Mouse (Mus musculus) embryo, embryonic 11.5 days (tissue): ENCODE measurements around the gene Ppp1r3e.

Experiments
- DNase-seq: peaks from one replicate; pipeline ENCODE4 v3.0.0-alpha.2; 2012; ENCODE audit warnings: low read depth, low spot score

Ppp1r3e gene

DNA sequence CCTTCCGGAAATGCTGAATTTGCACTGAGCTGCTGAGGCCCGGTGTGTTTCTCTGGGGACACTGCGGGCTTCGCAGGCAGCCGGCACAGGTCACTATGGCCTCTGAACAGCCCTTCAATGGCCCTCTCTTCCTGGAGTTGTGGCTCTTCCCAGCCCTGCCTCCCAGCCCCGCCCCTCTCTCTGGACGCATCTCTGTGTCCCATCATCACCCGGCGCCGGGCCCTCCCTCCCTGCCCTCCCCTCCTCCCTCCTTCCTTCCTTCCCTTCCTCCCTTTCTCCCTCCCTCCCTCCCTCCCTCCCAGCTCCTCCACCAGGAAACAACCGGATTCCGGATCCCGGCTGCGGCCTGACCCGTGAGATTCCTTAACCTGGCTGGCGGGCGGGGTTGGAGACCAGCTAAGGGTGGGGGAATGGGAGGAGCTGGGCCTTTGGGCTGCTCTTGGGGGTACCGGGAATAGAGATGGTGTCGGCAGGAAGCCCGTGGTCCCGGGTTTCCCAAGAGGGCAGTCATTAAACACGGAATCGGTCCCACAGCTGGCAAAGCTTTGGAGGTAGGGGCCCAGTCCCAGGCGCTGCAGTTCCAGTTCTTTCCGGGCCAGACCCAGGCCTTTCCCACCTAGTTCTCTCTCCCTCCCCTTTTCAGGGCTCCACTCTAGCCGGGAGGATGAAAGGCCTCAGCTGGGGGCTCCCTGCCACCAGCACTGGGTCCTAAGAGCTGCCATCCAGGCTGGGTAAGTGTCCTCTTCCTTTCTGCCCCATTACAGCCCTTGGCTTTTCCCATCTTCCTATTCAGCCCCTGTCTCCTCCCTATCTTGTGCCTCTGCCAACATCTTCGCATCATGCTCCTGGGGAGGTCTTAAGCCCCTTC, 6.0 kb upstream of the Ppp1r3e start, which contains the start of the genes Bcl2l2 and Gm20521:
Bcl2l2 (plus strand) TSS at position 224 of the 868 bp plus-strand sequence.
Gm20521 (plus strand) TSS at position 288 of the 868 bp plus-strand sequence.
- DNase-seq, result peak; percentile 77

DNA sequence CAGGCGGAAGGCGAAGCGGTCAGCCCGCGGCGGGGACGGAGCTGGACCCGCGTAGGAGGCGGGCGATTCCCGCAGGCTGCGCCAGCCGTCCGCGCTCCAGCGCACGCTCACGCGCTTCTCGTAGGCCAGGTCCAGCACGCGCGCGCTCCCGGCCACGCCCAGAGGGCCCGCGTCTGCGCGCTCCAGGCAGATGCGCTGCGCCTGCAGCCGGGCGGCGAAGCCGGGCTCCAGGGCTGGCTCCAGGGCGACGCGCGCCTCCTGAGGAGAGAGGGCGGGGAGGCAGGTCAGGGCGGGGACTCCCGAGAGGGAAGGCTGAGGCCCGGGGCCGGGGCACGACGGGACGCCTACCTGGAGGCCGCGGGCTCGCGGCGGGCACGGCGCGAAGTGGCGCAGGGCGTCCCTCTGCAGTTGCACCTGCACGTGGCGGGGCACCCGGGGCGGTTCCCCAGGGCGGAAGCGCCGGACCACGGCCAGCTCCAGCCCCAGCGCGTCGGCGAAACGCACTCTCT, 757 bp downstream of the Ppp1r3e start:
- DNase-seq, result peak; percentile 84

DNA sequence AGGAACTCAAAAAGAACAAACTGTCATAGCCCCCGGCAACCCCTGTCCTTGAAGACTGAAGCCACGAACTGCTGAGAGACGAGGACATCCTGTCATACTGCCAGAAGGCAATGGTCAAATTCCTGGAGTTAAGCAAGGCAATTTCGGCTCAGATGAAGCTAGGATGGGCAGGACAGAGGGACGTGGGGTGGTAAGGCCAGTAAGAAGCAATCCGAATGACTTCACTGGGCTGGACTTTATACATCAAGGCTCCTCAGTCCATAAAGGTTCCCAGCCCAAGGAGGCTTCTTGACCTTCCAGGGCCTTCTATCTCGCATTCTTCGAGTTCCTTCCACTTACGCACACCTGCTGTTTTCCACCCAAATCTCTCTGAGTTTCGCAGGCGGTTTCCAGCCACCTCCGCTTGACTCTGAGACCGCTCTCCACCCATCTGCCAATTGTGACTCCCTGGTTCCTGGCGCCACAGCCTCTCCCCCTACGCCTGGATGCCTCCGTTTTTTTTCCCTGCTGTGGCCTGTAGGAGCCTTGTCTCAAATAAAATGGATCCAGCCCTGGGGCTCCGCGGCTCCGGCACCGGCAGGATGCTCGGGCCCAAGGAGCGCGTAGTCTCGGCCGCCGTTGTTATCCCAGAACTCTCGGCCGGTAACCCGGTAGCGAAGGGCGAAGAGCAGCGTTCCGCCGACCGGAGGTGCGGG, 1.4 kb downstream of the Ppp1r3e start:
- DNase-seq, result peak; percentile 23

DNA sequence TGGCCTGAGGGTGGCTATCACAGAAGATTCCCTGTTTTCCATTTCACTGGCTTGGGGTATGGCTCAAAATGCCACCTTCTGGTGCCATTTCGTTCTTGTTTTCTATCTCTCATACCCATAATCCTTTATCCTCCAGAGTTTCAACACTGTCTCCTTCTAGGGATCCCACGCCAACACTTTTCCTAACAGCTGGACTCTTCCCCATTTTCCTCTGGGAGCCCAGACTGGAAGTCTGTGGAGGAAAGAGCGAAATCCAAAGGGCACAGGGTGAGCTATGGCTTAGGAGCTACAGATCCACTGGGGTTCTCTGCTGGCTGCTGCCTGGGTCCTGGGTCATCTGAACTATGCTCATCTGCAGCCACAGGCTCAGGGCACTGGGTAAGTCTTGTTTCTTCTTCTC, 3.2 kb downstream of the Ppp1r3e start:
- no peak for DNase-seq

DNA sequence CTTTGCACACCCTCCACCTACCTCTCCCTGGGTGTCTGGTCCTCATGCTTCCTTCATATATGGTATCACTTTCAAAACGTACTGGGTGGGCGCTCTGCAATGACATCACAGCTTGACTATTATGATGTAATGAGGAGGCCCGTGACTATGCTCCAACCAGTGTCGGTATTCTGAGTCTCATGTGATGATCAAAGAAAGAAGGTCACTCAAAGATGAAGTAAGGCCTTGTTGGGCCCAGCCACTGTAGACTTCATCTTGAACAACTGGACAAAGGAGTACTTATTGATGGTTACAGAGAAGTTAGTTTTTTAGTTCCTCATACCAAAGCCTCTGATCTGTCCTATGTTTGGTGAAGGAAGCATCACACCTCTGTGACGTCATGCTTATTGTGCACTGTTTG, 6.5 kb downstream of the Ppp1r3e start, which contains the start of gene Homez:
Homez (minus strand) TSS at position 101 of the 400 bp plus-strand sequence.
- DNase-seq, result no peak

DNA sequence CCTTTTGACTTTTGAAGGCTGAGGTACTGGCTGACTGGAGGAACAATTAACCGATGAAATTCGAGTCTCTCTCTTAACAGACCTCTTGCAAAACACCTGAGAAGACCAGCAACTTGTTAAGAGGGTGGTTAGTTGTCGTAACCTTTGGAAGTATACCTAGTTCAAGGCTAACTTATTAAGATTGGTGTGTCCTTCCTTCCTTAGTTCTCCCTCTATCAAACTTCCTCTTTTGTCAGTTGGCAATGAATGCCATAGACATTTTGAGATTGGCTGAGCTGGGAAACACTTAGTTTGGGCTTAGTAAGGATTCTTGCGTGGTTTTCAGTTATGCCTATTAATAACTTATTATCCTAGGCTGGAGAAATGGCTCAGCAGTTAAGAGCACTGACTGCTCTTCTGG, 9.3 kb downstream of the Ppp1r3e start:
- DNase-seq, result no peak

DNA sequence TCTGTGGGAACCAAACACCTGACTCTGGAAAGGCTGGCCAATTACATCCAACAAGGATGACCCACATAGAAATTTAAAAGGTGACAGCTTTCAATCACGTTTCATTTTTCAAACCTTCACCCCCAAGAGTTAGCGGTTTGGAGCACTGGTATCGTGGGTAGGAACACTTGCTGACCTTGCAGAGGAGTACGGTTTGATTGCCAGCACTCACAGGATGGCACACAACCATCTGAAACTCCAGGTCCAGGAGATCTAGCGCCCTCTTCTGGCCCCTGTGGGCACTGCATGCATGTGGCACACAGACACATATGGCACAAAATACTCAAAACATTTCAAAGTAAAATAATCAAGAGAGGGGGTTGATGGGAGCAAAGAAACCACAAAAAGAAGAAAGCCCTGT, 10.4 kb downstream of the Ppp1r3e start:
- no peak for DNase-seq

DNA sequence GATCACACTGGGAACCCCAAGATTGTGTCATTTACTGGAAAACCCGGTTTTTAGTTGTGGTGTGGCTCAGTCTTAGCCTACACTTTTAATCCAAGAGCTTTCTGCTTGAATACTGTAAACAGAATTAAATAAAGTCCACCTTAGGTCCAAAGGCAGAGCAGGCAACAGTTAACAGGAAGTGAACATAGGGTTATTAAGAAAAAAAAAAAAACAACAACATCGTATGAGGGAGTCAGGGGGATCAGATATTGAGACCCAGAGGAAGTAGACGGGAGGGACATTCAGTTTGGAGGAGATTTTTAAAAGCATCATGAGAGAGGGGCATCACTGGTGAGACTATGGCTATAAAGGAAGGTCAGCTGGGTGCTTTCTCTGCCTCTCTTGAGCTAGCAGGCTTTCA, 11.1 kb downstream of the Ppp1r3e start:
- no peak for DNase-seq

DNA sequence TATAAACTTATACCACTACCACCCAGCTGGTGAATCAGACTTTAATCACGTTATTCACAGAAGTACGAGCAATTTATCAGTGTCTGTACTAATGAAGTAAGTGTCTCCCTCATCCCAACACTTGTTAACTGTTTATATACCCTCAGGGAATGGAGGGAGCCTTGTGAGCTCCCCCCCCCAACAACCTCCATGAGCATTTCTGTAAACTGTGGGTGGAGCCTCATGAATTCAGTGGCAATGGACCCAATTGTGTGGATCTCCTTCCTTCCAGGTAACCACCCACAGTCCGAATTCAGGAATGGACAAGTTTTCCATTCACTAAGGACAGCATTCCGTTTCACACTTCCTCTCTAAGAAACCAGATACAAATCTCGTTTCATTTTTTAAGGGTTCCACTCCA, 11.7 kb downstream of the Ppp1r3e start:
- no peak for DNase-seq

DNA sequence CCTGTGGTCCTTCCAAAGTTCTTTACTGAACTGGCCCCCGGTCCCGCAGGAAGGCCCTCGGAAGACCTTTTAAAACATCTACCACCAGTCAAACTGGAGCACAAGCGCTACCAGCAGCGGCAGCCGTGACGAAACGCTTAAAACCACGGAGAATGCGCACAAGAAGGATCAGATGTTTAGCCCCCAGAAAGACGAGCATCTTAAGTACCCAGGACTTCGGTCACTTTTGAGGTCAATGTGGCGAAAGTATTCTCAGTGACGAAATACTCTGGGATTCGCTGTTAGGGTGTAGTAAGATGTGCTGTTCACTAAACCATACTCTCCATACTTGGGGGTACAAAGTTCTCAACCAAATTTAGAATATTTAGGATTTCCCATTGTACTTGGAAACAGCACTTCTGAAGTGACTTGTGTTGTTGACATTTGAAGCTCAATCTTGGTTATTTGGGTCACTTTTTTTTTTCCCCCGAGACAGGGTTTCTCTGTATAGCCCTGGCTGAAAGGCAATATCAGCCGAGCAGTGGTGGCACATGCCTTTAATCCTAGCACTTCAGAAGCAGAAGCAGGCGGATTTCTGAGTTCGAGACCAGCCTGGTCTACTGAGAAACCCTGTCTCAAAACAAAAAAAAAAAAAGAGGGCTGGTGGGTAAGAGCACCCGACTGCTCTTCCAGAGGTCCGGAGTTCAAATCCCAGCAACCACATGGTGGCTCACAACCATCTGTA, 12.9 kb downstream of the Ppp1r3e start:
- no peak for DNase-seq

DNA sequence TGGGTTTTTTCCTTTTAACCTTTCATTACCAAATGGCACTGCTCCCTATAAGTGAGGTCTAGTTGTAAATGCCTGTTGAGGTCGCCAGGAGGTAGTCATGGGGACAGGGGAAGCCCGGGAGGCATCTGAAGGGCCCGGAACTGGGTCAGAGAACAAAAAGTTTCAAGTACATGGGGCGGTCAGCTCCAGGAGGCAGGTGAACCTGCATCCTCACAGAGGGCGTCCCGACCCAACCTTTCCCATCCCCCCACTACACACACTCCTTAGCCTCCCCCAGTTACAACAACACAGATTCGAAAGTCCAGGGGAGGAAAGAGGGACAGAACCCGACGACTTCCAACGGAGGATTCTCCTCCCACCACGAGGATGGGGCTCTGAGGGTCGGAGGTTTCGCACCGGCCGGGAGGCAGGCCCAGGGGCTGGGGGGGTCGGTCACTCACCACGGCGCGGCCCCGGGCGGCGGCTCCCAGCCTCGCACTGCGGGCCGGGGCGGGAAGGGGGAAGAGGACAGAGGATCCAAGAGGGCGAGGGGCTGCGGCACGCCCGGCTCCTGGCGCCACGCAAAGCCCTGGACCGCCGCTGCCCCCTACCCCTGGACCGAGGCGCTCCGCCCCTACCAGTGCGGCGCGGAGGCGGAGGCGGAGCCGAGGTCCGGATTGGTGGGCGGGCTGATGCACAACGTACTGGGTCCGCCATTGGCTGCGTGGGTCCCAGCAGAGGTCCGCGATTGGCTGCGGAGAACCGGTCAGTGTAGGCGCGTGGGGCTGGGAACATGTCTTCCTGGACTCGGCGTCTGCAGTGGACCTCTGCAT, 13.6 kb downstream of the Ppp1r3e start:
- peak; percentile 83 for DNase-seq

DNA sequence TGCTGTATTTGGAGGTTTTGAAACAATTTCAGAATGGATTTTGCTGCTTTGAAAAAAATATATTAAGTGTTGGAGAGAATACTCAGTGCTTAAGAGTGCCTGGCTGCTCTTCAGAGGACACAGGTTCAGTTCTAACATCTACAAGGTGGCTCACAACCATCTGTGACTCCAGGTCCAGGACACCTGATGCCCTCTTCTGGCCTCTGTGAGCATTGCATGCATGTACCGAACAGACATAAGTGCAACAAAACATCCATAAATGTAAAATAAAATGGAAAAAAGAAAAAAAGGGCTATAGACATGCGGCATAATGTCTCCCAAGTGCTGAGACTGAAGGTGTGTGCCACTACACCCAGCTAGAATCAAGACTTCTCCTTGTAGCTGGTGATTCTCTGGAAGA, 16.8 kb downstream of the Ppp1r3e start:
- DNase-seq, result peak; percentile 30

DNA sequence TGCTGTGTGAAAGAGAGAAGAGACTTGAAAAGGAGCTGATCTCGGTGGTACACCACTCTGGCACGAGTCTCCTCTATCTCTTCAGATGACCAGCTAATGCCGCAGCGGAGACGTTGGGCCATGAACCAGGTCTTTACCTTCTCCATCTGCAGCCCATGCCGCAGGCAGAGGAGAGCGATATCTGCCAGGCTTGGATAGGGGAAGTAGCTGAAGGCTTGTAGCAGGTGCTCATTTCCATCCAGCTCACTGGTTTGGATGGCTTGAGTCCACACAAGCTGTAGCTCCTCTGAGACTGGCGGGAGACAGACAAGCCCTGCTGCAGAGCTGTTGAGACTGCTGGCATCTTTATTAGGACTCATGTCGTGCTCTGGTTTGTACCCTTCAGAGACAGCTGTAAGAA, 19.5 kb downstream of the Ppp1r3e start:
- no peak for DNase-seq

DNA sequence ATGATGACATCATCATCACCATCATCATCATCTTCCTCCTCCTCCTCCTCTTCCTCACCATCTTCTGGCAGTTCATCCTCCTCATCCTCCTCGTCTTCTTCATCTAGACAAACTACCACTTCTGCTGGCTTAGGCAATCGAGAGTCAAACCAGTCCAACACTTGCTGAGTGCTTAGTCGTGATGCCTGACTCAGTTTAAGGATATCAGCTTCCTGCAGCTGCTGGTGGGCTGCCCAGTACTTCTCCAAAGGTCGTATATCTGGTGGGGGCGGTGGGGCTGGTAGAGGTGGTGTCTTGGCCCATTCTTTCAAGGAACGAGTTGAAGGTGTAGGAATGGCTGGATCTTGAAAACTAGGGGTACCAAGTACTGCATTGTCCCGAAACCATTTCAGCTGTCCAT, 20.6 kb downstream of the Ppp1r3e start:
- DNase-seq, result no peak

DNA sequence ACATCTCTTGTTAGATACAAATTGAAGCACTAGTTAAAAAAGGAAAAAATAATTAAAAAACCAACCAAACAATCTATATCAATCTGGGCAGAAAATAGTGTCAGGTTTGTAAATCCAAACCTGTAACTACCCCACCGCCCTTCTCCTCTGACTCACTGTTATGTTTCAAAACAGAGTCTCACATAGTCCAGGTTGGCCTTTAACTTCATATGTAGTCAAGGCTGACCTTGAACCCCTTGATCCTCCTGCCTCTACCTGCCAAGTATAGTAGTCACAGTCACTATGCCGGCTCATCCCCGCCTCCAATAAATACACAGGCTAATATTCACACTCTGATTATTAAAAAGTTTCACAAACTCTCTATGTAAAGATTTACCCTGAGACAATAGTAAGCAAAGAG, 21.6 kb downstream of the Ppp1r3e start:
- no peak for DNase-seq

DNA sequence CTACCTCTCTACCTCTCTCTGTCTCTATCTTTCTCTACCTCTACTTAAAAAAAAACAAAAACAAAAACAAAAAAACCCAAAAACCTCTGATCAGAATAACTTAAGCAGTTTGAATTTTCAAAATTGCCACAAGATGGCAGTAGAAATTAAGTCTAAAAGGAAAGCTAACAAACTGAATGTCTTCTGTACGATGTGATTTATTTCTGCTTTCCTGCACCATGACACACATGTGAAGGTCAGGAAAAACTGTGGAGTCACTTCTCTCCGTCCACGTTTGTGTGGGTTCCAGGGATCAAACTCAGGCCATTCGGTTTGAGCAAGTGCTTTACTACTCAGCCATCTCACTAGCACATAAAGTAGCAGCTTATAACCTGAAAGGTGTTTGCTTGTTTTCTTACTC, 33.9 kb downstream of the Ppp1r3e start:
- peak; percentile 42 for DNase-seq

DNA sequence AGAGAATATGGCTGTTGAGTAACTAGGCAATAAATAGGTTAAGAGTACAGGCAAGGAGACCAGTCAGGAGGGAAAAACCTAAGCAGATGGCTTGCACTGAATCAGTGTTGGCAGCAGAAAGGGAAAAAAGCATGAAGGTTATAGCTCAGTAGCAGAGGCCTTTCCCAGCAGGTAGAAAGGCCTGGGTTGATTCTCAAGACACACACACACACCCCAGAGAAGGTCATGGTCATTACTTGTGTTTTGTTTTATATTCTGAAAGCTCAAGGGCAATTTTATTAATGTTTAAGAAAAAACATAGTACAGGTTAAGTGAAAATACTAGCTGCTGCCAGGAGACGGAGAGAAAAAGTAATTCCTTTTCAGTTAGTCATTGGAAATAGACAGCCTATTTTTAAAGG, 53.6 kb downstream of the Ppp1r3e start:
- no peak for DNase-seq
